Mouse (Mus musculus) intestine, postnatal 0 days (tissue): ENCODE measurements around the gene Gtpbp4. TPM values are rescaled to one million over a fixed set of nuclear protein-coding genes. Genes with fewer than 3 reads are reported as not detected.

Experiments
- ATAC-seq: fragments of 200-750 bp; cut with Nextera tagmentation; 2 replicates; pipeline ENCODE4 v1.8.0; 2017; ENCODE audit warnings: mild to moderate bottlenecking, moderate TSS enrichment, moderate library complexity
- H3K27ac ChIP-seq: fragments of 300-500 bp; sonication (generic); 2 replicates; pipeline ENCODE4 v1.5.1; 2014; ENCODE audit warnings: mild to moderate bottlenecking, low read depth, low read length, moderate library complexity
- H3K27me3 ChIP-seq: fragments of 300-500 bp; sonication (generic); replicated peaks from 2 replicates; pipeline ENCODE4 v1.6.1; 2014; ENCODE audit warnings: low read length, mixed read lengths; ENCODE audit not compliant: control insufficient read depth, insufficient read depth
- H3K36me3 ChIP-seq: fragments of 300-500 bp; sonication (generic); 2 replicates; pipeline ENCODE4 v1.6.1; 2014; ENCODE audit warnings: mild to moderate bottlenecking, moderate library complexity; ENCODE audit not compliant: control insufficient read depth, insufficient read depth
- H3K4me1 ChIP-seq: fragments of 300-500 bp; sonication (generic); replicated peaks from 2 replicates; pipeline ENCODE4 v1.6.1; 2014; ENCODE audit warnings: antibody characterized with exemption, low read length, mixed read lengths; ENCODE audit not compliant: control insufficient read depth, insufficient read depth
- H3K4me2 ChIP-seq: fragments of 300-500 bp; sonication (generic); replicated peaks from 2 replicates; pipeline ENCODE4 v1.6.1; 2014; ENCODE audit warnings: low read depth, mild to moderate bottlenecking, moderate library complexity
- H3K4me3 ChIP-seq: fragments of 300-500 bp; sonication (generic); 2 replicates; pipeline ENCODE4 v1.5.1; 2014; ENCODE audit warnings: low read depth, low read length
- H3K9ac ChIP-seq: fragments of 300-500 bp; sonication (generic); 2 replicates; pipeline ENCODE4 v1.6.1; 2014; ENCODE audit warnings: mild to moderate bottlenecking, low read depth, low read length
- H3K9me3 ChIP-seq: fragments of 300-500 bp; sonication (generic); 2 replicates; pipeline ENCODE4 v1.6.1; 2016; ENCODE audit warnings: mixed run types; ENCODE audit not compliant: control insufficient read depth
- CTCF ChIP-seq: sonication (generic); IDR thresholded peaks from 2 replicates; pipeline ENCODE4 v1.5.1; 2016; ENCODE audit warnings: low read depth, mild to moderate bottlenecking, control low read depth, antibody characterized with exemption, moderate library complexity
- WGBS: fragments of 180-500 bp; shearing (Covaris S2); extraction: QIAGEN DNeasy Blood & Tissue Kit; methylation state at CpG from one replicate; pipeline ENCODE4 v1.1.7; 2014; 5-methylcytosine and 5-hydroxymethylcytosine counted together
- polyA plus RNA-seq: library from polyadenylated mRNA; unstranded; fragments of >200 nt; fragmentation: Nextera tagmentation; extraction: Ambion mirVana; gene quantifications from 2 replicates; pipeline ENCODE4 v1.2.1, GENCODE M21; 2015

Gtpbp4 gene
- polyA plus RNA-seq, 1 experiment from 2014 or later, result 28.8 TPM

DNA sequence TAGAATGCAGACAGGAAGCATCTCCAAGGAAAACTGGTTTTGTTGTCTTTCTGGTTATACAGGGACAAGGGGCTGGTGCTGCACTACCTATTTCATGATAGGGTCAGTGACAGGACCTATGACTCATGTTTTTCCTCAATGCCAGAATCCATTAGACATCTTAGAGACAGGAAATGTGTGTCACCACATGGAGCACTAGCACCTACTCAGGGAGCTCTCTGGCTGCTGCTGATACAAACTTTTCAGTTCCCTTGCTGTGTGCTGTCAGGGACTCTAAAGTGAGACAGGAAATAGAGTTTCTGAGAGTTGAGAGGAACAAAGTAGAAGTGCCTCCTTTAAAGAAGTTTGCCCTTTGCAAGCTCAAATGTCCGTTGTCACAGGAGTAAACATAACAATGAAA, 31.4 kb upstream of the Gtpbp4 start:
- ATAC-seq, result no peak
- 55% methylated on average over 1 of the region's 1 CpGs for WGBS
- H3K4me3 ChIP-seq, result no peak overlapping the region
- no peak for TF ChIP-seq CTCF
- H3K27ac ChIP-seq, result no peak overlapping the region
- no peaks in the 10 kb centered on the region for H3K27me3 ChIP-seq
- no peaks in the 10 kb centered on the region for H3K9me3 ChIP-seq
- H3K4me1 ChIP-seq, result 0 out of 2 replicates have a peak, but pooled peaks cover 2% of the 10 kb centered on the region
- H3K36me3 ChIP-seq, result no peaks in the 10 kb centered on the region
- H3K4me2 ChIP-seq, result no peak overlapping the region
- H3K9ac ChIP-seq, result no peak overlapping the region

DNA sequence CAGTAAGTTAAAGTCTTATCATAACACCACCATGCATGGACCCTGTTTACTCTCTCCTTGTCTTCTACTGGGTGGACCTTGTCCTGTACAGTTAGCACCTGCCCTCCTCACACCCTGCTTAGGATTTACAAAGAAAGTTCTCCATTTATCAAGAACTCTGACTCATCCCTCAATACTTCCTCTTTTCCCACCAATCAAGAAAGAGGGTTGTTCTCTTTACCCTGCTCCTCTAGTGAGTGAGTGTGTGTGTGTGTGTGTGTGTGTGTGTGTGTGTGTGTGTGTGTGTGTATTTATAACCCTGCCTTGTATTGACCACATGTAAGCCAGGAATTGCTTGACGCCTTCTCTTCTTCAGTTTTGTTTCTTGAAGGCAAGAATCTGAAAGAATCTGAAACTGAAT, 26.7 kb upstream of the Gtpbp4 start:
- Histone ChIP-seq H3K27me3 (no peaks in the 10 kb centered on the region), H3K4me2 (no peak overlapping the region), H3K9me3 (no peaks in the 10 kb centered on the region), H3K36me3 (no peaks in the 10 kb centered on the region), H3K4me3 (no peak overlapping the region), H3K4me1 (0 out of 2 replicates have a peak, but pooled peaks cover 3% of the 10 kb centered on the region), H3K9ac (no peak overlapping the region), H3K27ac (no peak overlapping the region)
- peak; percentile 96 for ATAC-seq
- 37% methylated on average over 1 of the region's 1 CpGs for WGBS
- TF ChIP-seq CTCF, result no peak

- no peak for ATAC-seq
- Histone ChIP-seq H3K36me3 (no peaks in the 10 kb centered on the region), H3K9ac (no peak overlapping the region), H3K27me3 (no peaks in the 10 kb centered on the region), H3K4me1 (0 out of 2 replicates have a peak, but pooled peaks cover 3% of the 10 kb centered on the region), H3K4me2 (no peak overlapping the region), H3K9me3 (no peaks in the 10 kb centered on the region), H3K4me3 (no peak overlapping the region), H3K27ac (no peak overlapping the region; the same call in 1 of the 2 replicates)
- TF ChIP-seq CTCF, result no peak
- WGBS, result 70% methylated on average over 7 of the region's 7 CpGs
Observed at GRCm38 (mm10) chr13:9021556-9021955, 25.7 kb upstream of the Gtpbp4 start.

- H3K9ac ChIP-seq, result no peak overlapping the region
- ATAC-seq, result no peak
- TF ChIP-seq CTCF, result no peak
- no peak overlapping the region for H3K4me2 ChIP-seq
- 0 out of 2 replicates have a peak, but pooled peaks cover 3% of the 10 kb centered on the region for H3K4me1 ChIP-seq
- H3K27me3 ChIP-seq, result no peaks in the 10 kb centered on the region
- H3K36me3 ChIP-seq, result no peaks in the 10 kb centered on the region
- H3K27ac ChIP-seq, result no peak overlapping the region
- no peak overlapping the region for H3K4me3 ChIP-seq
- 68% methylated on average over 4 of the region's 4 CpGs for WGBS
- no peaks in the 10 kb centered on the region for H3K9me3 ChIP-seq
Observed at GRCm38 (mm10) chr13:9019713-9020112, 23.8 kb upstream of the Gtpbp4 start.

- H3K9ac ChIP-seq, result no peak overlapping the region
- H3K4me1 ChIP-seq, result 0 out of 2 replicates have a peak, but pooled peaks cover 3% of the 10 kb centered on the region
- no peak for TF ChIP-seq CTCF
- no peaks in the 10 kb centered on the region for H3K9me3 ChIP-seq
- WGBS, result 41% methylated on average over 2 of the region's 2 CpGs
- no peaks in the 10 kb centered on the region for H3K27me3 ChIP-seq
- H3K4me2 ChIP-seq, result no peak overlapping the region
- no peak overlapping the region for H3K27ac ChIP-seq
- no peak; the same call in 1 of the 2 replicates for ATAC-seq
- H3K36me3 ChIP-seq, result no peaks in the 10 kb centered on the region
- H3K4me3 ChIP-seq, result no peak overlapping the region
Observed at GRCm38 (mm10) chr13:9018974-9019587, 23.2 kb upstream of the Gtpbp4 start.

GRCm38 (mm10) chr13:9017190-9017589, 21.3 kb upstream of the Gtpbp4 start:
- Histone ChIP-seq H3K9ac (no peak overlapping the region), H3K36me3 (no peaks in the 10 kb centered on the region), H3K9me3 (no peaks in the 10 kb centered on the region), H3K4me3 (no peak overlapping the region), H3K27ac (no peak overlapping the region), H3K4me2 (no peak overlapping the region), H3K4me1 (no peaks in the 10 kb centered on the region), H3K27me3 (no peaks in the 10 kb centered on the region)
- no peak for TF ChIP-seq CTCF
- 40% methylated on average over 8 of the region's 8 CpGs for WGBS
- no peak for ATAC-seq
